Mouse (Mus musculus) lung, adult 2 months (tissue): ENCODE data around the gene Olfr1150-ps1.

Experiments
- CTCF ChIP-seq: fragments of 200-500 bp; IDR thresholded peaks from 2 replicates; pipeline ENCODE4 v1.5.1; 2011; ENCODE audit warnings: mild to moderate bottlenecking, low read length, control low read depth; ENCODE audit not compliant: insufficient read depth
- POLR2A ChIP-seq: fragments of 200-500 bp; IDR thresholded peaks from 2 replicates; pipeline ENCODE4 v1.6.1; 2011; ENCODE audit warnings: low read depth, mild to moderate bottlenecking, control low read depth, low read length, borderline replicate concordance; ENCODE audit errors: extremely low read depth

GRCm38 (mm10) chr2:87894662-87895061 is 50.9 kb downstream of the Olfr1150-ps1 start, which contains the start of gene Olfr1153:
- TF ChIP-seq CTCF (no peak), POLR2A (no peak)
